Mouse (Mus musculus) neural tube, embryonic 11.5 days (tissue): Measurements from ENCODE around the gene Ythdf2. TPM values are rescaled to one million over a fixed set of nuclear protein-coding genes. Genes with fewer than 3 reads are reported as not detected.

Experiments
- ATAC-seq: fragments of 200-750 bp; cut with Nextera tagmentation; 2 replicates; pipeline ENCODE4 v1.8.0; 2017; ENCODE audit warnings: moderate number of reproducible peaks, mild to moderate bottlenecking, moderate TSS enrichment, moderate library complexity; ENCODE audit not compliant: insufficient read depth, low FRiP score, low TSS enrichment
- DNase-seq: peaks from one replicate; pipeline ENCODE4 v3.0.0-alpha.2; 2015; ENCODE audit warnings: low spot score
- H3K27ac ChIP-seq: fragments of 300-500 bp; sonication (generic); 2 replicates; pipeline ENCODE4 v1.5.1; 2014; ENCODE audit warnings: low read depth, mild to moderate bottlenecking, low read length
- H3K27me3 ChIP-seq: fragments of 300-500 bp; sonication (generic); 2 replicates; pipeline ENCODE4 v1.6.1; 2014; ENCODE audit warnings: mild to moderate bottlenecking, low read length, mixed read lengths; ENCODE audit not compliant: control insufficient read depth, insufficient read depth
- H3K36me3 ChIP-seq: fragments of 300-500 bp; sonication (generic); 2 replicates; pipeline ENCODE4 v1.6.1; 2014; ENCODE audit warnings: mild to moderate bottlenecking, low read length, moderate library complexity, mixed read lengths; ENCODE audit not compliant: control insufficient read depth, insufficient read depth
- H3K4me1 ChIP-seq: fragments of 300-500 bp; sonication (generic); 2 replicates; pipeline ENCODE4 v1.6.1; 2014; ENCODE audit warnings: low read length, mixed read lengths; ENCODE audit not compliant: control insufficient read depth, insufficient read depth
- H3K4me2 ChIP-seq: fragments of 300-500 bp; sonication (generic); 2 replicates; pipeline ENCODE4 v1.6.1; 2014; ENCODE audit warnings: low read depth, mild to moderate bottlenecking, moderate library complexity
- H3K4me3 ChIP-seq: fragments of 300-500 bp; sonication (generic); 2 replicates; pipeline ENCODE4 v1.5.1; 2014; ENCODE audit warnings: low read depth, low read length
- H3K9ac ChIP-seq: fragments of 300-500 bp; sonication (generic); 2 replicates; pipeline ENCODE4 v1.6.1; 2014; ENCODE audit warnings: mild to moderate bottlenecking, low read length
- H3K9me3 ChIP-seq: fragments of 300-500 bp; sonication (generic); 2 replicates; pipeline ENCODE4 v1.6.1; 2016; ENCODE audit warnings: low read length; ENCODE audit not compliant: control insufficient read depth
- whole genome bisulfite sequencing: fragments of 180-500 bp; shearing (Covaris S2); extraction: QIAGEN DNeasy Blood & Tissue Kit; methylation state at CpG from one replicate; pipeline ENCODE4 v1.1.7; 2014; 5-methylcytosine and 5-hydroxymethylcytosine counted together
- polyA plus RNA-seq: library from polyadenylated mRNA; unstranded; fragments of >200 nt; fragmentation: Nextera tagmentation; extraction: Ambion mirVana; gene quantifications from 2 replicates; pipeline ENCODE4 v1.2.1, GENCODE M21; 2014

Ythdf2 gene
- polyA plus RNA-seq, 1 experiment from 2014 or later: 159 TPM

DNA sequence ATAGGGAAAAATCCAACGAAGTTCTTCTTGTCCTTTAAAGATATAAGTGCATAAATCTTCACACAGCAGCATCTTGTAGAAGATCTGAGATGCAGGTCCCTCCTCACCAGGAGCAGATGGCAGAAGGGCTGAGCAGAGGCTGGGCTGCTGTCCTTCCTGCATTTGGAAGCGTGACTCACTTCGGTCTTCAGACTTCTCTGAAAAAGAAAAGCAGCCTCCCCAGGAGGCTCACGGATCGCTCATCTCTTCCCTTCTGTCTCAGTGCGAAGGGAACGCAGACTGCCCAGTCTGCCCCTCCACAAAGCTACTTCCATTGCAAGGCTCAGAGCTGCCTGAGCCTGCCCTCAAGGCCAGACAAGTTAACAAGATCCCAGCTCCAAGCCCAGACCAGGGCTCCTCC is 41.2 kb downstream of the Ythdf2 start:
- no peak overlapping the region for H3K27ac ChIP-seq
- no peaks in the 10 kb centered on the region for H3K27me3 ChIP-seq
- H3K4me2 ChIP-seq: no peak overlapping the region
- H3K4me3 ChIP-seq: no peak overlapping the region
- H3K9ac ChIP-seq: no peak overlapping the region
- no peaks in the 10 kb centered on the region for H3K36me3 ChIP-seq
- 0 out of 2 replicates have a peak, but pooled peaks cover 5% of the 10 kb centered on the region for H3K4me1 ChIP-seq
- no peak for DNase-seq
- 23% methylated on average over 7 of the region's 7 CpGs for WGBS
- no peak for ATAC-seq
- no peaks in the 10 kb centered on the region for H3K9me3 ChIP-seq

DNA sequence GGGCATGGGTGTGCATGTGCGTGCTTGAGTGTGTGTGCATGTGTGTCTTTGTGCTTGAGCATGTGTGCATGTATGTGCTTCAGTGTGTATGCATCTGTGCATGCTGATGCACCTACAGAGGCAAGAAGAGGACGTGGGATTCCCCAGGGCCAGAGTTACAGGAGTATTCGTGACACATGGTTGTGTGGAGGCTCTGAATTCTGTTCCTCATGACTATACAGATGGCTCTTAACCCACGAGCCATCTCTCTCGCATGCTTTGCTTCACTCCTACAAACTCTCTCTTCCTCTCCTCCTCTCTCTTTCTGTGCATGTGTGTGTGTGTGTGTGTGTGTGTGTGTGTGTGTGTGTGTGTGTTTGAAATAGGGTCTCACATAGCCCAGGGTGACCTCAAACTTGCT is 42.3 kb downstream of the Ythdf2 start:
- Histone ChIP-seq H3K4me1 (0 out of 2 replicates have a peak, but pooled peaks cover 9% of the 10 kb centered on the region), H3K27me3 (no peaks in the 10 kb centered on the region), H3K4me2 (no peak overlapping the region), H3K9ac (no peak overlapping the region), H3K4me3 (no peak overlapping the region), H3K36me3 (no peaks in the 10 kb centered on the region), H3K9me3 (no peaks in the 10 kb centered on the region), H3K27ac (no peak overlapping the region)
- no peak for ATAC-seq
- no peak for DNase-seq
- 87% methylated on average over 5 of the region's 5 CpGs for WGBS

DNA sequence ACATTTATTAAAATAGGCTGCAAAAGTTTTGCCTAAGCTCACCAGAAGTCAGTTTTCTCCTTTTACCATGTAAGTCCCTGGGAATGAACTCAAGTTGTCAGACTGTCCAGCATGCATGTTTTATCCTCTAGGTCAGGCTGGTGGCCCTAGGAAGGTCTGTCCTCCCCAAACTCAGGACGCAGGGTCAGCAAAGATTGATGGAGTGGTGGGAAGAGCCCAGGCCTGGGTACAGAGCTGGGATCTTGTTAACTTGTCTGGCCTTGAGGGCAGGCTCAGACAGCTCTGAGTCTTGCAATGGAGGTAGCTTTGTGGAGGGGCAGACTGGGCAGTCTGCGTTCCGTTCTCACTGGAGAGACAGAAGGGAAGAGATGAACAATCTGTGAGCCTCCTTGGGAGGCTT is 42.8 kb downstream of the Ythdf2 start:
- ATAC-seq: no peak
- Histone ChIP-seq H3K4me2 (no peak overlapping the region), H3K27ac (no peak overlapping the region), H3K27me3 (no peaks in the 10 kb centered on the region), H3K4me1 (0 out of 2 replicates have a peak, but pooled peaks cover 9% of the 10 kb centered on the region), H3K9me3 (no peaks in the 10 kb centered on the region), H3K4me3 (no peak overlapping the region), H3K9ac (no peak overlapping the region), H3K36me3 (no peaks in the 10 kb centered on the region)
- no peak for DNase-seq
- WGBS: 89% methylated on average over 3 of the region's 3 CpGs

DNA sequence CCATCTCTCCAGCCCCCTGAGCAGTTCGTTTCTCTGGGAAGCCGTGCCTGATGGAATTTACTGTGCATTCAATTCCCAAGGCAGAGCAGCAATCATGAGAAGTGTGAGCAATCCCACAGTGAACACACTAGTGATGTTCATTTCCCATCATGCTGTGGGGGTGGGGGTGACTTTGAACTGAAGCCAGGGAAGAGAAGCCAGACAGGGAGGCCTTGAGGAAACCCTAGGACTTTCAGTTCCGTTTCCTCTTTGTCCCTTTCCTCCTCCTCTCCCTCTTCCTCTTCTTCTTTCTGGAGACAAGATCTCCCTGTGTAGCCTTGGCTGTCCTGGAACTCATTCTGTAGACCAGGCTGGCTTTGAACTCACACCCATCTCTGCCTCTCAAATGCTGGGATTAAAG is 44.7 kb downstream of the Ythdf2 start:
- WGBS: 89% methylated on average over 3 of the region's 3 CpGs

DNA sequence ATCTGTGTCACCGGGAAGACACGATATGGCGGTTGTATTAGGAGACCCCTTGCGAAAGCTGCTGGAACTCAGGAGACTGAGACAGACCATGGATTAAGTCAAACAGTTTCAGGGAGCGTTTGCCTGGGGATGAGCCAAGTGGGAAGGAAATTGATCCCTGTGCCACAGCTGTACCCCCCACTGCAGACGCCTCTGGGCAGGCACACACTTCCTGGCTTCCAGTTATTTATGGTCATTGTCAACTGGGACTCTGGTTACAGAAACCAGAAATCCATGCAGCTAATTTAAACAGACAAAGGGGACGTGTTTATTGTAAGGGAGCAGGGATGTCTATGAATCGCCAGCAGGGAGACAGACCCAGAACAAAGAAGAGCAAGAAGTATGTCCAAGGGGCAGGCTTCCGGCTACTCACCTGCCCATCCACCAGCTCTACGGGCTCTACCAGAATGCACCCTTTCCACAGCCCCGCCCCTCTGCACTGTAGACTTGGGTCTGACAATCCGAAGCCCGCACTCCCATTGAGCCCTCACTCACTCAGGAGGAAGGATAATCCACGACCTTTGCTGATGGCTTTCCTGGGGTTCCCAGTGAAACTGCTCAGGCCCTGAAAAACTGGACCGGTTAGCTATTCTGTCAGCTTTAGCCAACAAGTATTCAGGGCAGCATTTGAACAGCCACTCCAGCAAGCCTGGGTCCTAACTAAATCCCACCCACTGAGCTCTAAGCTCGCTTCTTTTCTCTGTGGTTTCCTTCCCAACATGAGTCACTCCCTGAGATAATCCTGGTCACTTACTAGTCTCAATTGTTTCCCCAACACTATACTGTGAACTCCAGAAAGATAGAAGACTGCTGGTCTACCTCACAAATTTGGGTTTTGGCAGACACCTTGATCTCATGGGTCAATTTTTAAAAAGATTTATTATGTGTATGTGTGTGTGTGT is 45.5 kb downstream of the Ythdf2 start:
- WGBS: 59% methylated on average over 16 of the region's 16 CpGs
- Histone ChIP-seq H3K4me2 (no peak overlapping the region), H3K4me3 (no peak overlapping the region), H3K9ac (no peak overlapping the region), H3K9me3 (no peaks in the 10 kb centered on the region), H3K27ac (no peak overlapping the region), H3K36me3 (no peaks in the 10 kb centered on the region), H3K4me1 (0 out of 2 replicates have a peak, but pooled peaks cover 9% of the 10 kb centered on the region), H3K27me3 (no peaks in the 10 kb centered on the region)
- no peak for ATAC-seq
- no peak for DNase-seq

More for the DNA sequence above, 44.7 kb downstream of the Ythdf2 start:
- Histone ChIP-seq H3K9me3 (no peaks in the 10 kb centered on the region), H3K9ac (no peak overlapping the region), H3K4me1 (0 out of 2 replicates have a peak, but pooled peaks cover 9% of the 10 kb centered on the region), H3K4me3 (no peak overlapping the region), H3K27ac (no peak overlapping the region), H3K36me3 (no peaks in the 10 kb centered on the region), H3K27me3 (no peaks in the 10 kb centered on the region), H3K4me2 (no peak overlapping the region)
- DNase-seq (no peak), ATAC-seq (no peak)

DNA sequence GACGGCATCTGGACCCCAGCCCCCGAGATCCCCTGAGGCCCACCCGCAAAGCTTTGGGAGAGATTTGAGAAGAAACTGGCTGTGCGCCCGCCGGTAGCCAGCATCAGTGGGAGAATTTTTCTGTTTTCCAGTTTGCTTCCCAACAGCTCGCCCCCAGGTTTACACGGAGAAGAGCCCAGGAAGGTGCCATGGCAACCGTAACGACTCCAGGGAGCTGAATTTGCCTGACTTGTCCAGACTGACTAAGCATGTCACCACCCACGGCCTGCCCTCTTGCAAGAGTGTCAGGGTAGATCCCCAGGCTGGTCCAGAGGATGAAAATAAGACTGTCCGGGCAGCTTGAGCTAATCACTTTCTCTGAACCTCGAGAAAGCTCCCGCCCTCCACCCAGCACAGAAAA is 46.4 kb downstream of the Ythdf2 start:
- Histone ChIP-seq H3K27ac (no peak overlapping the region), H3K36me3 (no peaks in the 10 kb centered on the region), H3K4me3 (no peak overlapping the region), H3K9me3 (no peaks in the 10 kb centered on the region), H3K27me3 (no peaks in the 10 kb centered on the region), H3K4me1 (0 out of 2 replicates have a peak, but pooled peaks cover 4% of the 10 kb centered on the region), H3K9ac (no peak overlapping the region), H3K4me2 (no peak overlapping the region)
- WGBS: 61% methylated on average over 14 of the region's 14 CpGs
- DNase-seq: no peak
- no peak for ATAC-seq

DNA sequence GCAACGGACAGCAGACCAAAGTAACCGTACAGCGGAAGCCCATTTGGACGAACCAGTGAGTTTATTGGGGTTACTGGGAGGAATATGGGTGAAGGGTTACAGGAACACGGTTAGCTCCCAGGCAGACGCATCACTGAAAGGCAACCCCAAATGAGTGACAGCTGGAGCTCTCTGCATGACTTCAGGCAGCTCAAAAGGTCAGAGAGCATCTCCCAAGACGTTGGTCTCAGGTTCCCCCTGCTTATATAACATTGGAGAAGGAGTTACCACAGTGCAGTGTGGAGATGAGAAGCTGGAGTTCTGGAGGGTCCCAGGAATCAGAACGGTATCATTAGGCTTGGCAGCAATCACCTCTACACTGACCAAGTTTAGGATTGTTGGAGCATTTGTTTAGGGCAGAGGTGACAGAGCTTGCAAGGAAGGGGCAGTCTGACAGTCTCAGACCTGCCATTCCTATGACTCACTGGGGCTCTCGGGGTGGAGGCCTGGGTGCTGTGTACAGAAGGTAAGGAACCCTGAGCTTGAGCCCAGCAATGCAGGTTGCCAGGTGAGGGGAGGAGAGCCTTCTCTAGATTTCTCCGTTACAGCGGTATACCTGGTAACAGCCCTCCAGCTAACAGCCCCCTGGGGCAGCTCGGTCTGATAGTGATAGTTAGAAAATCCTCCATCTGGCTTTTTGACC is 55.0 kb downstream of the Ythdf2 start:
- Histone ChIP-seq H3K27me3 (no peaks in the 10 kb centered on the region), H3K4me1 (no peaks in the 10 kb centered on the region), H3K27ac (no peak overlapping the region), H3K4me3 (no peak overlapping the region), H3K9ac (no peak overlapping the region), H3K4me2 (no peak overlapping the region), H3K9me3 (no peaks in the 10 kb centered on the region), H3K36me3 (no peaks in the 10 kb centered on the region)
- WGBS: 54% methylated on average over 12 of the region's 12 CpGs
- DNase-seq (no peak), ATAC-seq (no peak)

DNA sequence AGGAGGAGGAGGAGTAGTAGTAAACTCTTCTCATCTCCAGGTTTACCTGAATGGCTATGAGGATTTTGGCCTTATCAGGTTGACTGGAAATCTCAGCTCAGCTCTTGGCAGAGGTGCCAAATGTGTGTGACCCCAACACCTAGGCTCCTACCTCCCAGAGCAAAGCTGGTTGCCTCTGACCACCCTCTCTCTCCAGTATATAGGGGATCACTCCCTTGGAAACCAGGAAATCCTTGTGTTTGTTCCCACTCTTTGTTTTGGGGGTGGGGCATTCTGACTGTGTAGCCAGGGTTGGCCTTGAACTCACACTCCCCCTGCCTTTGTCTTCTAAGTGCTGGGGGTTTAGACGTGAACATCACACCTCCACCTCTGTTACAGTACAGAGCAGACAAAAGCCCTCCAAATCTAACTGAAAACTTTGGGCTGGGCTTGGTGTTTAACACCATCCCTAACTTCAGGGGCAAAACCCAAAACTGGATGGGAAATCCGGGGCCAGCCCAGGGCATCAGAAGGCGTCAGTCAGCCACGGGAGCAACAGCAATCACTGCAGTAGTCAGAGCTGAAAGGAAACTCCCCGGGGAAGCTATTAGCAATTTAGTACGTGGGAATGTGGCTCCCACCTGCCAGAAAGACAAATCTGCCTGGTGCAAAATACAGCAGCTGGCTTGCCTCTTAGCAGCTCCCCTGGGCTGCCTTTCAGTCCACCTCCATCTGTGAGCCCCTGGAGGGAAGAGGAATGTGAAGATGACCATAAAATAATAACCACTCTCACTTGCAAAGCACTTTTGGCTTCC is 57.0 kb downstream of the Ythdf2 start:
- no peak overlapping the region for H3K27ac ChIP-seq
- H3K9me3 ChIP-seq: no peaks in the 10 kb centered on the region
- H3K36me3 ChIP-seq: no peaks in the 10 kb centered on the region
- ATAC-seq (no peak), DNase-seq (peak; percentile 62)
- H3K4me2 ChIP-seq: no peak overlapping the region
- H3K4me3 ChIP-seq: no peak overlapping the region
- H3K9ac ChIP-seq: no peak overlapping the region
- H3K27me3 ChIP-seq: no peaks in the 10 kb centered on the region
- WGBS: 2% methylated on average over 6 of the region's 6 CpGs
- no peaks in the 10 kb centered on the region for H3K4me1 ChIP-seq
